Comparison of ENCODE assay signal across 9 mouse cellular contexts in the genomic region with DNA sequence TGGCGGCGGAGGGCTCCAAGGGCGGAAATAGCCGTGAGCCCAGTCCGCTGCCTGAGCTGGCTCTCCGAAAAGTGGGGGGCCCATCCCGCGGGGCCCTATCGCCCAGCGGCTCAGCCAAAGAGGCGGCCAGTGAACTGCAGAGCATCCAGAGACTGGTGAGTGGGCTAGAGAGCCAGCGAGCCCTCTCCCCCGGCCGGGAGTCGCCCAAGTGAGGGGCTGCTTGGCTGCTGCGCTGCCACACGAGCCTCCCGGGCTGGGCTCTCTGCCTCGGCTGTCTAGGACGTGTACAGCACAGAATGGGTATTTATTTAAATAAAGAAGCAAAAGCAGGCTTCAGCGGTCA. TPM values are rescaled to one million over a fixed set of nuclear protein-coding genes. Genes with fewer than 3 reads are reported as not detected.
DNase-seq lines count a peak whose midpoint lies in the region; ATAC-seq and TF ChIP-seq lines count a peak whose summit lies in the region.
"Had no signal": no experiment of that assay in that cellular context is flagged by ENCODE, and none has a peak within 500 bp of the region (broad histone marks: within the 10 kb centered on the region; RNA-seq: fewer than 3 reads in every experiment).

No protein-coding gene starts in this region.

- no peaks in the 10 kb centered on the region for H3K27me3 ChIP-seq in kidney, postnatal 0 days (ENCODE audit: insufficient read depth, low read length)
- H3K27me3 ChIP-seq in embryonic facial prominence, embryonic 13.5 days: peaks cover 43% of the 10 kb centered on the region
- H3K27me3 ChIP-seq in hindbrain, embryonic 15.5 days: peaks cover 83% of the 10 kb centered on the region
- H3K27me3 ChIP-seq in midbrain, embryonic 14.5 days (ENCODE audit: control insufficient read depth, insufficient read depth, low read length): peaks cover 100% of the 10 kb centered on the region

- peak overlapping the region; percentile 75 for H3K27ac ChIP-seq in kidney, postnatal 0 days
- H3K27ac ChIP-seq in embryonic facial prominence, embryonic 13.5 days: peak overlapping the region; percentile 99
- H3K27ac ChIP-seq in hindbrain, embryonic 15.5 days (replicated peaks): no peak overlapping the region
- no peak overlapping the region for H3K27ac ChIP-seq in midbrain, embryonic 14.5 days (replicated peaks; ENCODE audit: low read depth, low read length)

- TF ChIP-seq CTCF in kidney, postnatal 0 days (IDR thresholded peaks at IDR 0.05; ENCODE audit: low read depth): no peak

- DNase-seq in kidney, postnatal 0 days (ENCODE audit: low spot score): no peak
- DNase-seq in kidney, postnatal 25 days: no peak
- DNase-seq in midbrain, embryonic 14.5 days: peak; percentile 29
- DNase-seq in cerebellum, postnatal 36 days: no peak
- DNase-seq in layer of hippocampus, postnatal 36 days: no peak

- ATAC-seq in kidney, postnatal 0 days (replicated peaks; ENCODE audit: low FRiP score, low read depth): no peak
- no peak for ATAC-seq in embryonic facial prominence, embryonic 13.5 days (ENCODE audit: insufficient number of reproducible peaks, insufficient read depth, low FRiP score, low TSS enrichment, low read depth)
- no peak for ATAC-seq in hindbrain, embryonic 15.5 days (ENCODE audit: low FRiP score, low read depth)
- ATAC-seq in midbrain, embryonic 14.5 days (ENCODE audit: low FRiP score, low TSS enrichment): no peak
- ATAC-seq in monocyte, adult 5-6 weeks (replicated peaks; ENCODE audit: insufficient number of reproducible peaks, low FRiP score, low TSS enrichment, poor library complexity, severe bottlenecking): no peak

- H3K4me1 ChIP-seq in kidney, postnatal 0 days (replicated peaks; ENCODE audit: insufficient read depth, low read length): peaks cover 16% of the 10 kb centered on the region; the same call in 1 of the 2 replicates
- H3K4me1 ChIP-seq in embryonic facial prominence, embryonic 13.5 days: peaks cover 72% of the 10 kb centered on the region
- peaks cover 46% of the 10 kb centered on the region for H3K4me1 ChIP-seq in hindbrain, embryonic 15.5 days (replicated peaks)
- peaks cover 13% of the 10 kb centered on the region; the same call in 1 of the 2 replicates for H3K4me1 ChIP-seq in midbrain, embryonic 14.5 days (ENCODE audit: control insufficient read depth, insufficient read depth, low read length)

- peak overlapping the region; percentile 85 for H3K9ac ChIP-seq in kidney, postnatal 0 days (ENCODE audit: low read depth, low read length)
- H3K9ac ChIP-seq in embryonic facial prominence, embryonic 13.5 days: peak overlapping the region; percentile 100
- H3K9ac ChIP-seq in hindbrain, embryonic 15.5 days: no peak overlapping the region
- H3K9ac ChIP-seq in midbrain, embryonic 14.5 days (replicated peaks; ENCODE audit: low read length): no peak overlapping the region

- 17% methylated on average over 21 of the region's 21 CpGs for WGBS in kidney, postnatal 0 days
- WGBS in embryonic facial prominence, embryonic 13.5 days: 4% methylated on average over 21 of the region's 21 CpGs
- 5% methylated on average over 21 of the region's 21 CpGs for WGBS in hindbrain, embryonic 15.5 days
- WGBS in midbrain, embryonic 14.5 days: 1% methylated on average over 21 of the region's 21 CpGs

- H3K4me3 ChIP-seq in kidney, postnatal 0 days (replicated peaks; ENCODE audit: low read depth, low read length): peak overlapping the region; percentile 65
- peak overlapping the region; percentile 88 for H3K4me3 ChIP-seq in embryonic facial prominence, embryonic 13.5 days
- H3K4me3 ChIP-seq in hindbrain, embryonic 15.5 days: peak overlapping the region; percentile 20
- peak overlapping the region; percentile 20 for H3K4me3 ChIP-seq in midbrain, embryonic 14.5 days (replicated peaks; ENCODE audit: low read depth, low read length)

- H3K36me3 ChIP-seq in kidney, postnatal 0 days (ENCODE audit: insufficient read depth, low read length): peaks cover 30% of the 10 kb centered on the region; the same call in 1 of the 2 replicates
- peaks cover 47% of the 10 kb centered on the region for H3K36me3 ChIP-seq in embryonic facial prominence, embryonic 13.5 days
- H3K36me3 ChIP-seq in hindbrain, embryonic 15.5 days: no peaks in the 10 kb centered on the region
- H3K36me3 ChIP-seq in midbrain, embryonic 14.5 days (ENCODE audit: control insufficient read depth, insufficient read depth, low read length): no peaks in the 10 kb centered on the region

- H3K9me3 ChIP-seq in kidney, postnatal 0 days (replicated peaks; ENCODE audit: low read length): no peaks in the 10 kb centered on the region
- no peaks in the 10 kb centered on the region for H3K9me3 ChIP-seq in embryonic facial prominence, embryonic 13.5 days
- no peaks in the 10 kb centered on the region for H3K9me3 ChIP-seq in hindbrain, embryonic 15.5 days
- no peaks in the 10 kb centered on the region for H3K9me3 ChIP-seq in midbrain, embryonic 14.5 days (ENCODE audit: control insufficient read depth, low read length)

- H3K4me2 ChIP-seq in kidney, postnatal 0 days (ENCODE audit: low read length): peak overlapping the region; percentile 72
- peak overlapping the region; percentile 86 for H3K4me2 ChIP-seq in embryonic facial prominence, embryonic 13.5 days
- peak overlapping the region; percentile 26 for H3K4me2 ChIP-seq in hindbrain, embryonic 15.5 days
- peak overlapping the region; percentile 30 for H3K4me2 ChIP-seq in midbrain, embryonic 14.5 days (ENCODE audit: low read length)

RNA-seq across cellular contexts. Expression of a gene that starts 8.4 kb away (rescaled TPM):
- 15.6 and 22.5 TPM in 2 replicates for polyA plus RNA-seq in kidney, postnatal 0 days (2015; fragmentation: Nextera tagmentation; extraction: Ambion mirVana)
- 14.2 and 14.5 TPM in 2 replicates for polyA plus RNA-seq in embryonic facial prominence, embryonic 13.5 days (2015; fragmentation: Nextera tagmentation; extraction: Ambion mirVana)
- 1.5 and 1.9 TPM in 2 replicates for polyA plus RNA-seq in hindbrain, embryonic 15.5 days (2015; fragmentation: Nextera tagmentation; extraction: Ambion mirVana)
- polyA plus RNA-seq in midbrain, embryonic 14.5 days (2014; fragmentation: Nextera tagmentation; extraction: Ambion mirVana): 0.69 and 0.83 TPM in 2 replicates
- 0.19 to 0.95 TPM (median 0.21 TPM) in 3 replicates for total RNA-seq in monocyte, adult 5-6 weeks (2017)
- 1 to 10 TPM; 1.2 to 1.4 TPM for total RNA-seq in layer of hippocampus, postnatal 36 days (2021)

RNA-seq across cellular contexts. Expression of a gene that starts 9.4 kb away (rescaled TPM):
- not detected in 2 replicates for polyA plus RNA-seq in kidney, postnatal 0 days (2015; fragmentation: Nextera tagmentation; extraction: Ambion mirVana)
- polyA plus RNA-seq in embryonic facial prominence, embryonic 13.5 days (2015; fragmentation: Nextera tagmentation; extraction: Ambion mirVana): not detected in 2 replicates
- polyA plus RNA-seq in hindbrain, embryonic 15.5 days (2015; fragmentation: Nextera tagmentation; extraction: Ambion mirVana): not detected in 2 replicates
- polyA plus RNA-seq in midbrain, embryonic 14.5 days (2014; fragmentation: Nextera tagmentation; extraction: Ambion mirVana): not detected in 2 replicates
- total RNA-seq in monocyte, adult 5-6 weeks (2017): not detected in 3 replicates
- not detected for total RNA-seq in layer of hippocampus, postnatal 36 days (2021)
- polyA plus RNA-seq: thymus, postnatal 0 days had no signal

RNA-seq across cellular contexts. Expression of a gene that starts 45.4 kb away (rescaled TPM):
- polyA plus RNA-seq in kidney, postnatal 0 days (2015; fragmentation: Nextera tagmentation; extraction: Ambion mirVana): 0.07 and 0.09 TPM in 2 replicates
- polyA plus RNA-seq in embryonic facial prominence, embryonic 13.5 days (2015; fragmentation: Nextera tagmentation; extraction: Ambion mirVana): 3.0 and 3.1 TPM in 2 replicates
- polyA plus RNA-seq in hindbrain, embryonic 15.5 days (2015; fragmentation: Nextera tagmentation; extraction: Ambion mirVana): 0.21 and 0.31 TPM in 2 replicates
- polyA plus RNA-seq in midbrain, embryonic 14.5 days (2014; fragmentation: Nextera tagmentation; extraction: Ambion mirVana): 0.21 and 0.22 TPM in 2 replicates
- total RNA-seq in monocyte, adult 5-6 weeks (2017): not detected in 3 replicates
- total RNA-seq in layer of hippocampus, postnatal 36 days (2021): under 1 TPM; 0.20 to 0.22 TPM
- polyA plus RNA-seq: thymus, postnatal 0 days had no signal

Comparison
In these comparisons a context has a peak if more than half of its experiments do, and no peak if none do; other contexts are left out.
1. H3K27ac ChIP-seq: peak in kidney, postnatal 0 days (single experiment) and embryonic facial prominence, embryonic 13.5 days (single experiment); none in hindbrain, embryonic 15.5 days (single experiment) and midbrain, embryonic 14.5 days (single experiment).
2. H3K4me2 ChIP-seq: peak in every context shown above with its lines; median percentile 86 in embryonic facial prominence, embryonic 13.5 days; 72 in kidney, postnatal 0 days; 30 in midbrain, embryonic 14.5 days; 26 in hindbrain, embryonic 15.5 days.
3. H3K4me3 ChIP-seq: peak in every context shown above with its lines; median percentile 88 in embryonic facial prominence, embryonic 13.5 days; 65 in kidney, postnatal 0 days; 20 in hindbrain, embryonic 15.5 days; 20 in midbrain, embryonic 14.5 days.
4. H3K9ac ChIP-seq: peak in kidney, postnatal 0 days (single experiment) and embryonic facial prominence, embryonic 13.5 days (single experiment); none in hindbrain, embryonic 15.5 days (single experiment) and midbrain, embryonic 14.5 days (single experiment).